Mouse (Mus musculus) embryonic facial prominence, embryonic 10.5 days (tissue): ENCODE measurements around the gene Aknad1. TPM values are rescaled to one million over a fixed set of nuclear protein-coding genes. Genes with fewer than 3 reads are reported as not detected.

Experiments
- polyA plus RNA-seq: library from polyadenylated mRNA; unstranded; fragments of >200 nt; fragmentation: Nextera tagmentation; extraction: Ambion mirVana; gene quantifications from 2 replicates; pipeline ENCODE4 v1.2.1, GENCODE M21; 2016

The Aknad1 gene
- polyA plus RNA-seq, 1 experiment from 2014 or later: 0.06 TPM

Other genes starting within 250 kb of the Aknad1 start
- gene 1700013F07Rik, start 205.5 kb upstream of the Aknad1 start, polyA plus RNA-seq: 0.38 TPM in 1 of 2 replicates, not detected in the other
- gene 5330417C22Rik, start 203.1 kb upstream of the Aknad1 start, polyA plus RNA-seq: 0.40 and 0.64 TPM in 2 replicates
- gene Tmem167b, start 177.2 kb upstream of the Aknad1 start, polyA plus RNA-seq: 31.0 and 33.0 TPM in 2 replicates
- 50.8 and 52.7 TPM in 2 replicates for gene Taf13, start 168.0 kb upstream of the Aknad1 start, polyA plus RNA-seq
- gene Wdr47, start 148.4 kb upstream of the Aknad1 start, polyA plus RNA-seq: 11.3 and 14.0 TPM in 2 replicates
- 66.6 and 68.2 TPM in 2 replicates for gene Clcc1, start 85.7 kb upstream of the Aknad1 start, polyA plus RNA-seq
- gene Gpsm2, start 17.3 kb upstream of the Aknad1 start, polyA plus RNA-seq: 76.0 and 80.2 TPM in 2 replicates
- 22.4 and 23.1 TPM in 2 replicates for gene Stxbp3, start 100.9 kb downstream of the Aknad1 start, polyA plus RNA-seq
- 0.34 TPM in 1 of 2 replicates, not detected in the other for gene Fndc7, start 150.3 kb downstream of the Aknad1 start, polyA plus RNA-seq
- gene Prpf38b, start 172.1 kb downstream of the Aknad1 start, polyA plus RNA-seq: 77.1 and 80.7 TPM in 2 replicates
- 0.45 and 0.74 TPM in 2 replicates for gene Henmt1, start 200.2 kb downstream of the Aknad1 start, polyA plus RNA-seq
- not detected in 2 replicates for gene Gm9857, start 200.8 kb downstream of the Aknad1 start, polyA plus RNA-seq